13 mouse cellular contexts compared by ENCODE assay signal in genomic region chr2:108877676-108878075, GRCm38 (mm10).
"Had no signal": no experiment of that assay in that cellular context is flagged by ENCODE, and none has a peak within 500 bp of the region (broad histone marks: within the 10 kb centered on the region; RNA-seq: fewer than 3 reads in every experiment).

No protein-coding gene starts in this region.

- H3K27ac ChIP-seq: macrophage; midbrain, embryonic 13.5 days; midbrain, embryonic 15.5 days; neural tube, embryonic 12.5 days; stomach, embryonic 15.5 days; stomach, postnatal 0 days had no signal

- H3K27me3 ChIP-seq: megakaryocyte, embryonic 14.5 days; midbrain, embryonic 13.5 days; midbrain, embryonic 15.5 days; neural tube, embryonic 12.5 days; stomach, embryonic 15.5 days had no signal

- H3K4me1 ChIP-seq: megakaryocyte, embryonic 14.5 days; midbrain, embryonic 13.5 days; midbrain, embryonic 15.5 days; neural tube, embryonic 12.5 days; stomach, embryonic 15.5 days had no signal

- ATAC-seq: midbrain, embryonic 13.5 days; midbrain, embryonic 15.5 days had no signal

- H3K4me2 ChIP-seq: lung, embryonic 14.5 days; midbrain, embryonic 11.5 days; midbrain, embryonic 13.5 days; midbrain, embryonic 15.5 days; neural tube, embryonic 12.5 days; stomach, embryonic 15.5 days had no signal

- H3K4me3 ChIP-seq: megakaryocyte, embryonic 14.5 days; midbrain, embryonic 13.5 days; midbrain, embryonic 15.5 days; neural tube, embryonic 12.5 days; stomach, embryonic 15.5 days had no signal

- H3K36me3 ChIP-seq: midbrain, embryonic 13.5 days; midbrain, embryonic 15.5 days; neural tube, embryonic 12.5 days; stomach, embryonic 15.5 days had no signal

- H3K9ac ChIP-seq: lung, embryonic 14.5 days; midbrain, embryonic 13.5 days; midbrain, embryonic 15.5 days; neural tube, embryonic 12.5 days; stomach, embryonic 15.5 days had no signal

- DNase-seq: lung, adult 18-20 months; right cerebral cortex, postnatal 14 days; thymus, adult 2 months; thymus, postnatal 25 days had no signal

- H3K9me3 ChIP-seq: megakaryocyte, embryonic 14.5 days; midbrain, embryonic 13.5 days; midbrain, embryonic 15.5 days; neural tube, embryonic 12.5 days; stomach, embryonic 15.5 days had no signal
